Mouse (Mus musculus) monocyte, adult 5-6 weeks (primary cell): ENCODE results near the gene Pam. TPM values are rescaled to one million over a fixed set of nuclear protein-coding genes. Genes with fewer than 3 reads are reported as not detected.
"Not testable (repeated sequence)": the region's sequence is repeated elsewhere in the genome, so short reads cannot be mapped to it uniquely, and the experiment has no call there.

Experiments used
- ATAC-seq: fragments of 153-309, 156-312 bp; replicated peaks from 2 replicates; pipeline ENCODE4 v1.8.0; 2017; ENCODE audit warnings: mild to moderate bottlenecking; ENCODE audit not compliant: low TSS enrichment, insufficient number of reproducible peaks, severe bottlenecking, poor library complexity, low FRiP score
- total RNA-seq: library from RNA; stranded (forward); fragments of 200-1000, 200-491, 200-594 nt; gene quantifications from 3 replicates; pipeline ENCODE4 v1.2.3, GENCODE M21; 2017

Gene Pam
- total RNA-seq, 1 experiment from 2014 or later = 22.0 TPM

DNA sequence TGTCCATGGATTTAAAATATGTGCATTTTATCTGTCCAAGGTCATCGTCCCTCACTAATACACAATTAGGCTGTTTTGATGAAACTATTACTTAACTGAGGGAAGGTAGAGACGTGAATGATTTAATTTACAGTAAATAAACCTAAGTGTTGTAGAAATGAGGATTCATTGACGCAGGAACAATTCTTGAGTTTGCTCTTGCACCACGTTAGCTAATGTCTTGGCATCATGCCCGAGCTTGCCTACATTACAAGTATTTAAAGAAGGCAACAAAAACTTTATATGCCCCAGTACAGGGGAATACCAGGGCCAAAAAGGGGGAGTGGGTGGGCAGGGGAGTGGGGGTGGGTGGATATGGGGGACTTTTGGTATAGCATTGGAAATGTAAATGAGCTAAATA lies 96.5 kb downstream of the Pam start:
- not testable (repeated sequence) for ATAC-seq

DNA sequence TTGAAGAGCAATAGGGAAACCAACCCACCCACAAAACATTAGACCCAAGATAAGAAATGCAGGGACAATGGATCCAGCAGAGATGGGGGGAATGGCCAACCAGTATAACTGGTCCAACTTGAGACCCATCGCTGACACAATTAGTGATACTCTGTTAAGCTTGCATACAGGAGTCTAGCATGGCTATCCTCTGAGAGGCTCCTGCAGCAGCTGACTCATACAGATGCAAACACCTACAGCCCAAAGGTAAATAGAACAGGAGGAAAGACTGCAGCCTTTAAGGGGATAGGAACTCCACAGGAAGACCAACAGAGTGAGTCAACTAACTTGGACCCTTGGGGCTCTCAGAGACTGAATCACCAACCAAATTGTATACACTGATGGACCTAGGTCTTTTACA lies 98.4 kb downstream of the Pam start:
- no peak for ATAC-seq

DNA sequence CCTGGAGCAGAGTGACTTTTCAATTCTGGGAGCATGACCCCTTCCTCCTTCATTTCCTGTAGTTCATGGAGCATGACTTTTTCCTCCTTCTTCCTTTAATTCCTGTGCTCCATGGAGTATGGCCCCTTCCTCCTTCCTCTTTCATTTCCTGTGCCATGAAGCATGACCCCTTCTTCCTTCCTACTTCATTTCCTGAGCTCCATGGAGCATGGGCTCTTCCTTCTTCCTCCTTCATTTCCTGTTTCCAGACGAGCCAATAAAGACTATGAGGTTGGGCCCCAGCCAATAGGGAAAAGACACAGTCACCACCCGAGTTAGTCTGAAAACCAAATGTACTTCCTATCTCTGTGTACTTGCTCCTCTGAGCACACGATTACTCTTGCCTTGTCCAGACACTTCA lies 103.5 kb downstream of the Pam start:
- no peak for ATAC-seq

DNA sequence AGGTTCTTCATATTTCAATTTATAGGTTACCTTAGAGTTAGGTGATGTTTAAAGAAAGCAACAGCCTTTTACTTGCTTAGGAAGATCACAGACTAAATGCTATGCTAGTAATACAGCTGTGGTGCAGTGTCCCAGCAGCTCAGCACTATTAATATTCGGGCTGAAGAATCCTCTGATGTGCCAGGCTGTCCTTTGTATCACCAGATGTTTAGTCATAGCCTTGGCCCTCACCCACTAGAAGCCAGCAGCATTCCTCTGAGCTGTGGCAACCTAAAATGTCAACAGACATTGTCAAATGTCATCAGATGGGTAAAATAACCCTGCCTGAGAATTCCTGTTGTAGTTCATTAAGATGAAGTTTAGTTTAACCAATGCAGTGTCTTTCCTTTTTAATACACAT lies 112.3 kb downstream of the Pam start:
- no peak for ATAC-seq

DNA sequence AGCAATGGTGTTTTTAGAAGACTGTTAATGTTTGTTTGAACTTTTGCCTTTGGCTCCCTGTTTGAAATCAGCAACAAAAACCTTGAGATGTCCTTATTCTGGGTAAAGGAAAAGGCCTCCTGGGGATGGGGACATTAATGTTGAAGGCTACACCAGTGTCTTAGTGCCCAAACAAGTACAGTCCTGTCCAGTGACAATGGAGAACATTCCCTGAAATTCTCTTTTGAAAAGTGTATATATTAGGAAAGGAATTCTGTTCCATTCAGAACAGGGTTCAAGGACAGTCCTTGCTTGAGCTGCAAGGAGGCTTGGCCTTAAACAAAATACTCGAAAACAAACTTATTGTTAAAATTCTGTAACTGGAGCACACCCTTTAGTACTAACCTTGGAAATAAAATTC lies 116.0 kb downstream of the Pam start:
- no peak for ATAC-seq

DNA sequence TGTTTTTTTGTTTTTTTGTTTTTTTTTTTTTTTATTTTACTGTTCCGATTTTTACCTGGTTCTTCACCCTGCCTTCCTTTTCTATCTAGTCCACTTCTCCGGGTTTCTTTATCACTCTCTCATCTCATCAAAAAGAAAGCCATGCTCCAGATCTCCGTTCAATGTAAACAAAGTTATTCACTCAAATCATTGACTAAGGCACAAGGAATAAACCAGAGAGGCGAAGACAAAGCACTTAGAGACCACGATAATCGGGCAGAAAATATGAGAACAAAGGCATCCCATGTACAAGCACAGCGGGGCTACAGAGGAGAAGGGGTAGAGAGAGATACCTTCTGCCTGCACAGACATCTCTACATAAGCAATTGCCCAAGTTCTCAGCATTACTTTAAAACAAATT lies 117.9 kb downstream of the Pam start:
- ATAC-seq = no peak

DNA sequence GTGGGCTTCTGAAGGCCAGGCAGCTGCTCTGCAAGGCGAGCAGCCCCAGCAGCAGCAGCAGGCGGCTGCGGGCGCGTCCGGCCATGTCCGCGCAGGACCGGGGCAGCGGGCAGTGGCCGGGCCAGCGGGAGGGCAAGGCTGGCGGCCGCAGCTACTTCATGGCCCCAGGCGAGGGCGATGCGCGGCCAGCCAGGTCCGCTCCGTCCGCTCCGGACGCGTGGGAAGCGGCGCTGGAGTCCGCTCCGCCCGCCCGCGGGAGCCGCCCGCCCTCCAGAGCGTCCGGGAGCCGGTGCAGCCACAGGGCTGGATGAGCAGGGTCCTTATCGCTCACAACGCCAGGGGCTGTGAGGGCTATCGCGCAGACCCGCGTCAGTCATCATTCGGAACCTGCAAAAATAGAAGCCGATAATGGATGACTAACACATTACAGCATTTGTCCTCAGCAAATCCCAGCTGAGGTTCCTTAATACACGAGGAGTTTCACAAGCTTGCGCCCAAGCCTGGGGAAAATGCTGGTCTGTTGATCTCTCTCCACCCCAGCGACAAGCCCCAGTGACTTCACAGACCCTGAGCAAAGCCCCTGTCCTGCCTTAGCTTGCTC lies 118.5 kb downstream of the Pam start:
- ATAC-seq = no peak

DNA sequence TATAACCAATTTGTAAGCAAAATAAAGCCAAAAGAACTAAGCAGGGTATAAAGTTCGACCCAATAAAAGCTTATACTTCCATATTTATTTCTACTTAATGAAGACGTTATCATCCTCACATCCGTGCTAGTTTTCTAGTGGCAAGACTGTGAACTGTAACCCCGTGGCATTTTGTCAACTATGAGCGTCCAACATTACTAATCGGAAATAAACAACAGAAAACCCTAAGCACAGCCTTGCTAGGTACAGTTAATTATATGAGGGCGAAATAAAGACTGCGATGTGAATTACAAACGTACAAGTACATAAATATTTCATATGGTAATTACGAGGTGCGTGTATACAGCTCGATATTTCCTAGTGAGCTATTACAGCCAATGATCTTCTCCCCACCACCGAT lies 119.4 kb downstream of the Pam start:
- no peak for ATAC-seq

DNA sequence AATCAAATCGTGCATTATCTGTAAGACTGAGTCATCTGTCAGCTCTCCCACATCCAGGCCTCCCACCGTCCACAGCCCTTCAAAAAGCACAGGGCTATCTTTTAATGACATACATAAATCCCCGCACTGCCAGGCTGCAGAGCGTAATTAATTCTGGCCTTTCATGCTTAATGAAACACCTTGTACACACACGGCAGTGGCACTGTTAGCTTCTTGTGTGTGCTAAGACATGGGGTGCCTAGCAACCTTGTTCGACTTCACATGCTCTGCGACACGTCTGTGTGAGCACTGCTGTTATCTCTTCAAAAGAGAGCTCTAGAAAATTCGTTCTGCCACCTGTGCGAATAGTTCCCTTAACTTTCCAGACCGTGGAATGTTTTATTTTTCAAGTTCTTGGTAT lies 120.5 kb downstream of the Pam start:
- ATAC-seq = no peak

DNA sequence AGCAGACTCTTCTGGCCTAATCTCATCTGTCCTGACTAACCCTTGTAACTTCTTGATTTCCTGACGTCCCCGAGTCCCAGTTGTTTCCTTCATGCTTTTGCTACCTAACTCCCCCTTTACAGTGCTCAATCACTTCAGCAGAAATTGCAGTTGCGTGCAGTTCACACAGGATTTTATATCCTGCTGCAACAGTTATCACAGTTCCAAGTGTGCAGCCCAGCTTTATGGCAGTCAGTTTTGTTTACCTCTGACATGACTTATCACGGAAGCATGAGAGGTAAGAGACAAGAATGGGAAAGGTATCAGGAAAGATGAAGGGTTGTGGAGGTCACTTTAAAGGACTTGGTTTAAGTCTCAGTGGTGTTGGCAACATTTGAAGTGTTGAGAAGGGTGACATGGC lies 125.7 kb downstream of the Pam start:
- ATAC-seq = no peak

DNA sequence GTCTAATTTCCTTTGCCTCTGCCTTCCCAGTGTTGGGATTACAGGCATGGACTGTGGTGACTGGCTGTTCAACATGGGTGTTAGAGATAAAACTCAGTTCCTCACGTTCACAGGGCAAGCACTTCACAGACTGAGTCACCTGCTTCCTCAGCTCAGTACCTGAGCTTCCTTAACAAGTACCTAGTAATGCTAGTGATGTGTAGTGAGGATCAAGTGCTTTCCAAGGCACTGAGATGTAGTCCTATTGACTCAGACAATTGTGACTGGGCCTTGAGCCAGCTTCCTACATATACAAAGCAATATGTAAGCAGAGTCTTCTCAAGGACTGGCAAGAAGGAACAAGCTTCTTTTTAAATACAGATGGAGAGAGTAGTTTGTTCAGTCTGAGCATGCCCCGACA lies 131.7 kb downstream of the Pam start:
- no peak for ATAC-seq

DNA sequence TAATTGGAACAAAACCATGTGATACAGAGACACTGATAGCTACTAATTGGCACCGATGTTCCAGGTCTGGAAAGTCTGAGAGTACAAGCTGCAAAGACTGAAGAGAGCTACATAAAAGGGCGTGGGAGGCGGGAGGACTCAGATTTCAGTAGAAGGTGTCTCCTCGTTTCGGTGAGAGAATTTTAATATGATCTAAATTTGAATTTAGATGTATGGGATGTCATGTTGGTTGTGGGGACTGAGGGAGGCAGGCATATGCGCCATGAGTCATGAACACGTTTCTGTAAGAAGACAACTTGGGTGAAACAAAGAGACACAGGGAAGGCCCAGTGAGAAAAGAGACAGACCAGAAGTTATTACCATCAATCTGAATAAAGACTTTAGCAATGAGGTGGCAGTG lies 133.3 kb downstream of the Pam start:
- no peak for ATAC-seq

DNA sequence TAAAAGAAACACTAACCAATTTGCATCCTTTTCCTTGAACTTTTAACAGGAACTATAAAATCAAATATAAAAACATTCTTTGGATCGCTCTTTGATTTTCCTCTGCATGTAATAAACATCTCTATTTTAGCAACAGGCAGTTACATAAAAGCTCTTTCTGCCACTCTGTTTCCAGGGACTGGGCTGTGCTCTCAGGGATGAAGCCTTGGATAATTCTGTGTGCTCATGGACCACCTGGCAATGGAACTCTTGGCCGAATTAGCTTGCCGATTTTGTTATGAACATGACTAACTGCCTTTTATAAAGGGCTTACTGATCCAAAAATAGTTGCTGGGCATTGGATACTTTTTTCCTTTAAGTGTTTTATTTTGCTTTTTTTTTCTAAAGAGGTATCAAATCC lies 134.8 kb downstream of the Pam start:
- no peak for ATAC-seq

DNA sequence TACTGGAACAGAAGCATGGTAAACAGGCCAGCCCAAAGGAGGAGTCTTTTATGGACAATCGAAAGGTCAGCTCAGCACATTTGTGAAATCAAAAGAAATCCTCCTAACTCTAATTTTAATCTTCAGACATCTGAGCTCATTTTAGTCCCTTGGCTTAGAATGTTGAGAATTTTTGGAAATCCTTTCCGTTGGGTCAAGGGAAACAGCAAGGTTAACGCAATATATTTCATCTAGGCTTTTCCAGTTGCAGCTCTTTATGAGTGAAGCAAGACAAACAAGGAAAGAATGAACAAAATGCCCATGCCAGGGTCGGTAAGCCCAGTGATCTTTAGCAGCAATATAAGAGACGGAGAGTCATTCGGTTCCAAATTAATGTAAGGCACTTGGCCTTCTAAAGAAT lies 135.3 kb downstream of the Pam start:
- no peak for ATAC-seq

DNA sequence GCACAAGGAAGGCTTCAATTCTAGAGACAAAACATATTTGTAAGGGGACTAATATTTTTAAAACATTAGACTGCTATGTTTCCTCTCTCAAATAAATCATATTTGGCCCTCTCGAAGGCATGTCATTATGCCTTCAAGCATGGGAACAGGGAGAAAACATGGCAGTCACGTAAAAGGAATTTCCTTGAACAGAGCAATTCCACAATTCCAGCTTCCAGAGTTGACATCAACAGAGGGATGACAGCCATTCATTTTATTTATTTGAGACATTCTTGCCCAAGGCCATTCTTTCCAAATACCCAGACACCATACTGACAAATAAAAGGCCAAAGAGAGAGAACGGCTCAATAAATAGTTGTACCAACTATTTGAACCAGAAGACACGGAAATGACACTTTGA lies 136.7 kb downstream of the Pam start:
- no peak for ATAC-seq

DNA sequence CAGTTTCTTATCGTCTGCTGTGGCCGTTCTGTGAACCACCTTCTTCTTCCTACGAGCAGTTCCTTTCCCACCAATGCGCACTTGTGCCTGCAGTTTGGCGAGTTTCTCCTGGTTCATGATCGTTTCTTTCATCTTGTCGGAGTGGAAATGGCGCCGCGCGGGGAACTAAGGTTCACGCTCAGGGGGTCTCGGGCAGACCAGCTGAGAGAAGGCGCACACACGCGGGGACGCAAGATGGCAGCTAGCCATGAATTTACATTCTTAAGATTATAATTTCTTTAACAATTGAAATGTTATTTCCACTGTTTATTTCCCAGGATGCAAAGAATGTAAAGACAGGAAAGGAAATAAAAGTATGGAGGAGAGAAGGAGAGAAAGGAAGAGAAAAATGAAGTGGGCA lies 146.2 kb downstream of the Pam start:
- ATAC-seq = not testable (repeated sequence)

DNA sequence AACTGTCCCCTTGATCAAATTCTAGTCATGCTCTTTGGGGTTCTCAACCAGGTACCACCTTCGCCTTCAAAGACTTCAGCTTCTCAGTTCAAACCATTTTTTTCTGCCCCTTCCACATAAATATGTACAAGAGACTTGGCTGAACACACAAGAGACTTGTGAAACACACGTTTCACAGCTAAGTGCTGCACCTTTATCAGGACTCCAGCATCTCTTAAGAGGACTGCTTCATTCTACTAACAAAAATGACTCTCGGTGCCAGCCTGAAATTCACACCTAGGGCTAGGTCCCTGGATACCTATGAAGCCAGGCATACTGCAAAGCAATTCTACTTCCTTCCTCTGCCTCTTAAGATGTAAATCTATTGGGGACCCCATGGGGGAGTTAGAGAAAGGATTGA lies 148.3 kb downstream of the Pam start:
- no peak for ATAC-seq

DNA sequence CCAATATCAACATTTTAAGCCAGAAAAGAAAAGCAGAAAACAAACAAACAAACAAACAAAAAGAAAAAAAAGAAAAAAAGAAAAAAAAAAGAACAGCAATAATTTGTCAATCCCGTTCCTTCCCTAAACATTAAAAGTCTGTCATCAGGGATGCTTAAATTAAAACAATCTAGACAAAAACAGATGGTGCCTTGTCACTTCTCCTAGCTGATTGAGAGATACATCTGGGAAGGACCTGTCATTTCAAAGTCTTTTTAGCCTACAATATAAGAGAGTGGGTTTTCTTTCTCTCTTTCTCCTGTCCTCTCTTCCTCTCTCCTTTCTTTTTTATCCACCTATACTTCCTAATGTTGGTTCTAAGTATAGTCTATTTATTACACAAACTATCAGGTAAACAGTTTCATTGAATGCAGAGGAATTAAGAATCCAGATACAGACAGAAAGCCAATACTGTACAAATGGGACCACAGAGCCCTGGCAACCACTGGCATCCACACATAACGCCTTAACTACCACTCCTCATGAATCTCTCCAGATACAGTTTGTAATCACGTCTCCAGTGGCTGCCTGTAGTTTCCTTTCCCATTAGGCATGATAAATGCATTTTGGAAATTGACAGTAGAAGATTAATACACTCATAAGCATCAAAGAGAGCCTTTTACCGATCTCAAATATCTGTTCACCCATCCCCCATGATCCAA lies 151.4 kb downstream of the Pam start:
- no peak for ATAC-seq

DNA sequence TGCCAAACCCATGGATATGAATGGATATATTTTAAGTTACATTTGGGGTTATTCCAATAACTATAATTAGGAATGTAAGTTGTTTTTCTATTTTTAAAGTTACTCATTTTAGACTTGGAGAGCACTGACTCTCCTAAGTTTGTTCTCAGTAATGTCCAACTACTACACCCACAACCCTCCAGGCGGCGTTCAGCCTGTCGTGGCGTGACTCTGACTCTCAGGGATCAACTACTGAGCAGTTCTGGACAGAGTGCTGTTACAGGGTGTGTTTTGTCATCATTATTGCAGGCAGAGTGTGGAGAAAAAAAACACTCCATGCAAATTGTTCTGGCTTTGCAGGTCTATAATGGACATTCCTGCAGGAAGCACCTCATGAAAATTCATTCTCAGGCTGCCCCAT lies 152.0 kb downstream of the Pam start:
- no peak for ATAC-seq

DNA sequence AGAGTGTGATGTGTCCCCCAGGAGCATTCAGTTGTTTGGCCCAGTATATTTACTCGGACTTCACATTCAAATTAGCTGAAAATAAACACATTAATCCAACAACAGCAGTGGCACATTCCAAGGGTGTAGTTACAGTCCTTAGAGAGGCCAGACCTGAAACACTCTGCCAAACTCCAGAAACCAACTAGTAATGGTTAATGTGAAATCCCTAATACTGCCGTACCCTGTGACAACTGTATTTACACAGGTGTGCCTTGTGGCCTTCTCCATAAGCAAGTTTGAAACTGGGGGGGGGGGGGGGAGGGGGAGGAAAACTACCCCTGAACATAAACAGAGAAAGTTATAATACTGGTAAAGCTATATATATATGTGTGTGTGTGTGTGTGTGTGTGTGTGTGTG lies 152.5 kb downstream of the Pam start:
- ATAC-seq = no peak

DNA sequence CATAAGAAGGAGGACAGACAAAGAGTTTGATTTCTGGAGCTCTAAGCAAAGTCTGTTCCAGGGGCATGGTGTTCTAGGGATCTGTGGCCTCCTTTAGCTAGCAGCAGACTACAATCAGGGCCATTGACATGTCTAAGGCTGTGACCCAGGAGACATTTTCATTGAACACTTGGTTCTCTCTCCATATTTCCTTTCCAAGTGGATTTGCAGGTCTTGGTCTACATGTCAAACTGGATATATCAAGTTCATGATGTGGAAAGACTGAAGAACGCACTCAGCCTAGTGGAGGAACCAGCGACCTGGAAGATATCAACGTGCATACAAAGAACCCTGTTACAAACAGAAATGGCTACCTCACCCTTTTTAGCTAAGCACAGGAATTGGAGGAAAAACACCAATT lies 156.9 kb downstream of the Pam start:
- no peak for ATAC-seq
